Mouse (Mus musculus): ENCODE measurements around the gene Rwdd1.
"Not testable (repeated sequence)": the region's sequence is repeated elsewhere in the genome, so short reads cannot be mapped to it uniquely, and the experiment has no call there.

Rwdd1 gene

GRCm38 (mm10) chr10:34019302-34020075, at the start of gene Rwdd1:
Rwdd1 (minus strand) TSS chr10:34019624.
- DNase-seq (ENCODE audit: low read depth): peak; percentile 96

GRCm38 (mm10) chr10:34066591-34066990, 47.2 kb upstream of the Rwdd1 start:
- no peak for DNase-seq (ENCODE audit: low read depth)

- DNase-seq (ENCODE audit: low read depth): no peak
Observed at GRCm38 (mm10) chr10:34053987-34054386, 34.6 kb upstream of the Rwdd1 start.

GRCm38 (mm10) chr10:34044210-34044609, 24.8 kb upstream of the Rwdd1 start, which contains the start of gene Calhm4:
Calhm4 (minus strand) TSS chr10:34044310.
- DNase-seq (ENCODE audit: low read depth): no peak

GRCm38 (mm10) chr10:34037401-34037800, 18.0 kb upstream of the Rwdd1 start, which contains the start of gene Trappc3l:
Trappc3l (plus strand) TSS chr10:34037597.
- no peak for DNase-seq (ENCODE audit: low read depth)

GRCm38 (mm10) chr10:34036587-34036986, 17.2 kb upstream of the Rwdd1 start:
- peak; percentile 69 for DNase-seq (ENCODE audit: low read depth)

GRCm38 (mm10) chr10:34033630-34034305, 14.3 kb upstream of the Rwdd1 start:
- DNase-seq (ENCODE audit: low read depth): no peak

- no peak for DNase-seq (ENCODE audit: low read depth)
Observed at GRCm38 (mm10) chr10:34030322-34030721, 10.9 kb upstream of the Rwdd1 start.

GRCm38 (mm10) chr10:34018746-34019301, 600 bp downstream of the Rwdd1 start:
- peak; percentile 52 for DNase-seq (ENCODE audit: low read depth)

GRCm38 (mm10) chr10:34013241-34013640, 6.2 kb downstream of the Rwdd1 start:
- DNase-seq (ENCODE audit: low read depth): no peak

- no peak for DNase-seq (ENCODE audit: low read depth)
Observed at GRCm38 (mm10) chr10:34012581-34012980, 6.8 kb downstream of the Rwdd1 start.

- no peak for DNase-seq (ENCODE audit: low read depth)
Observed at GRCm38 (mm10) chr10:33998397-33998796, 21.0 kb downstream of the Rwdd1 start.

- DNase-seq (ENCODE audit: low read depth): not testable (repeated sequence)
Observed at GRCm38 (mm10) chr10:33996686-33997085, 22.7 kb downstream of the Rwdd1 start.

- peak; percentile 91 for DNase-seq (ENCODE audit: low read depth)
Observed at GRCm38 (mm10) chr10:33986771-33987170, 32.7 kb downstream of the Rwdd1 start.

GRCm38 (mm10) chr10:33974781-33975494, 44.5 kb downstream of the Rwdd1 start:
- no peak for DNase-seq (ENCODE audit: low read depth)

- DNase-seq (ENCODE audit: low read depth): no peak
Observed at GRCm38 (mm10) chr10:33952509-33952908, 66.9 kb downstream of the Rwdd1 start.

- DNase-seq (ENCODE audit: low read depth): peak; percentile 92
Observed at GRCm38 (mm10) chr10:33950803-33951583, 68.4 kb downstream of the Rwdd1 start, which contains the start of gene Zup1. Zup1 (minus strand) TSS chr10:33951269.

All from 416B (cell line).